Comparison of ENCODE assay signal across 23 mouse cellular contexts in genomic region chr16:5045322-5045721, GRCm38 (mm10). TPM values are rescaled to one million over a fixed set of nuclear protein-coding genes. Genes with fewer than 3 reads are reported as not detected.
A peak's percentile ranks its signal among the peaks of the same experiment; 100 is the strongest.
DNase-seq lines count a peak whose midpoint lies in the region; TF ChIP-seq lines count a peak whose summit lies in the region.
"Had no signal": no experiment of that assay in that cellular context is flagged by ENCODE, and none has a peak within 500 bp of the region (broad histone marks: within the 10 kb centered on the region; RNA-seq: fewer than 3 reads in every experiment).

No protein-coding gene starts in this region.

- no peak overlapping the region for H3K27ac ChIP-seq in MEL (ENCODE audit: control insufficient read depth, low read depth, low read length)

- no peaks in the 10 kb centered on the region for H3K27me3 ChIP-seq in MEL (ENCODE audit: control insufficient read depth in 1 of 2, insufficient read depth in 2 of 2, low read length in 2 of 2)
- H3K27me3 ChIP-seq: CH12.LX, Patski had no signal

- peaks cover 11% of the 10 kb centered on the region in 2 experiments for H3K4me1 ChIP-seq in MEL (ENCODE audit: control insufficient read depth in 1 of 2, insufficient read depth in 2 of 2, low read length in 2 of 2)

- H3K79me2 ChIP-seq in MEL (ENCODE audit: control insufficient read depth, insufficient read depth, low read length, poor library complexity): peaks cover 22% of the 10 kb centered on the region

- no peak overlapping the region for H3K9ac ChIP-seq in MEL (ENCODE audit: control insufficient read depth, low read depth, low read length, poor library complexity, severe bottlenecking)

- TF ChIP-seq EP300 in MEL (IDR thresholded peaks at IDR 0.05; ENCODE audit: low read depth in 1 of 2, low read length in 2 of 2): peak; percentile 48 to 75; a peak in 2 of 4 replicates

- no peak for TF ChIP-seq RAD21 in MEL (IDR thresholded peaks at IDR 0.05; ENCODE audit: low read depth, low read length)

- no peak overlapping the region for H3K4me3 ChIP-seq in MEL (ENCODE audit: control insufficient read depth in 1 of 2, insufficient read depth in 1 of 2, low read depth in 2 of 2, low read length in 2 of 2)

- peaks cover 23 to 26% of the 10 kb centered on the region in 2 experiments for H3K36me3 ChIP-seq in MEL (ENCODE audit: control insufficient read depth in 1 of 2, insufficient read depth in 2 of 2, low read length in 2 of 2)

- no peak for TF ChIP-seq CTCF in MEL (IDR thresholded peaks at IDR 0.05 in 2 of 3, conservative IDR thresholded peaks at IDR 0.05 in 1 of 3; ENCODE audit: control insufficient read depth in 1 of 3, insufficient read depth in 1 of 3, low read depth in 2 of 3, low read length in 3 of 3, poor library complexity in 1 of 3, severe bottlenecking in 1 of 3)

- TF ChIP-seq POLR2A in MEL (IDR thresholded peaks at IDR 0.05; ENCODE audit: control insufficient read depth in 1 of 2, insufficient read depth in 1 of 2, low read depth in 1 of 2, low read length in 2 of 2, poor library complexity in 1 of 2): no peak

- DNase-seq in MEL (ENCODE audit: low read depth, low spot score): peak; percentile 34
- DNase-seq in T-cell, adult 2 months (ENCODE audit: low spot score): no peak
- DNase-seq: adrenal gland, adult 2 months; adrenal gland, adult 8-10 months; adrenal gland, postnatal 10 days; adrenal gland, postnatal 14 days; adrenal gland, postnatal 25 days; adrenal gland, postnatal 36 days; B cell, adult 2 months; cerebellum, adult 11 months; cerebellum, adult 11-12 months; cerebellum, adult 18-20 months; cerebellum, adult 2 months; cerebellum, adult 8-10 months; cerebellum, adult 9-10 months had no signal

- H3K9me3 ChIP-seq in MEL (replicated peaks; ENCODE audit: insufficient read depth, low read length): no peaks in the 10 kb centered on the region
- H3K9me3 ChIP-seq: G1E had no signal

TF ChIP-seq in MEL, 35 proteins besides CTCF, POLR2A, EP300 and RAD21:
- TF ChIP-seq GABPA (IDR thresholded peaks at IDR 0.05; ENCODE audit: low read depth, low read length) (no peak), RCOR1 (IDR thresholded peaks at IDR 0.05; ENCODE audit: low read depth, low read length) (no peak), BHLHE40 (IDR thresholded peaks at IDR 0.05; ENCODE audit: borderline replicate concordance, low read depth, low read length) (no peak), ETS1 (IDR thresholded peaks at IDR 0.05; ENCODE audit: low read depth, low read length) (0 out of 2 replicates have a peak, but pooled peaks have one; percentile 29), SIN3A (IDR thresholded peaks at IDR 0.05; ENCODE audit: low read length) (0 out of 2 replicates have a peak, but pooled peaks have one; percentile 26), UBTF (IDR thresholded peaks at IDR 0.05; ENCODE audit: borderline replicate concordance, insufficient read depth, low read depth, low read length) (no peak), MAX (IDR thresholded peaks at IDR 0.05; ENCODE audit: low read length) (no peak), USF2 (IDR thresholded peaks at IDR 0.05; ENCODE audit: borderline replicate concordance in 1 of 2, insufficient read depth in 1 of 2, low read depth in 1 of 2, low read length in 2 of 2) (no peak), ZC3H11A (IDR thresholded peaks at IDR 0.05; ENCODE audit: low read depth, low read length) (no peak), NRF1 (IDR thresholded peaks at IDR 0.05; ENCODE audit: insufficient read depth, low read depth, low read length, poor library complexity, severe bottlenecking) (no peak), E2F4 (IDR thresholded peaks at IDR 0.05; ENCODE audit: borderline replicate concordance, low read depth, low read length) (no peak), ELF1 (IDR thresholded peaks at IDR 0.05; ENCODE audit: low read depth, low read length) (no peak), POLR2AphosphoS2 (IDR thresholded peaks at IDR 0.05; ENCODE audit: low read length) (no peak), USF1 (IDR thresholded peaks at IDR 0.05; ENCODE audit: low read depth, low read length) (no peak), GATA1 (IDR thresholded peaks at IDR 0.05; ENCODE audit: low read depth, low read length) (peak; percentile 63), MYB (IDR thresholded peaks at IDR 0.05; ENCODE audit: low read depth, low read length) (no peak), TCF12 (IDR thresholded peaks at IDR 0.05; ENCODE audit: low read depth, low read length) (peak; percentile 61; the same call in 1 of the 2 replicates), NELFE (IDR thresholded peaks at IDR 0.05; ENCODE audit: low read depth, low read length) (no peak), CHD1 (IDR thresholded peaks at IDR 0.05; ENCODE audit: low read depth, low read length) (no peak), JUND (IDR thresholded peaks at IDR 0.05; ENCODE audit: low read depth, low read length) (no peak), KAT2A (conservative IDR thresholded peaks at IDR 0.05; ENCODE audit: low read depth, low read length) (no peak), ZNF384 (IDR thresholded peaks at IDR 0.05; ENCODE audit: low read depth, low read length) (no peak), ZMIZ1 (IDR thresholded peaks at IDR 0.05; ENCODE audit: low read depth, low read length) (no peak)

RNA-seq across cellular contexts. Expression of gene Glyr1, which starts 4.3 kb away (rescaled TPM):
- 63.6 and 68.7 TPM in 2 replicates for total RNA-seq in MEL (2012; rRNA removed)
- 100 to 1,000 TPM in 1 of 2 experiments, 10 to 100 TPM in 1; 44.8 to 103 TPM for polyA plus RNA-seq in MEL (2012; ENCODE audit: insufficient read depth in 1 of 2, insufficient read length in 2 of 2, low read depth in 1 of 2, low replicate concordance in 2 of 2, missing spikeins in 1 of 2)

RNA-seq across cellular contexts. Expression of gene Ubn1, which starts 4.5 kb away (rescaled TPM):
- 14.9 and 18.1 TPM in 2 replicates for total RNA-seq in MEL (2012; rRNA removed)
- polyA plus RNA-seq in MEL (2012; ENCODE audit: insufficient read depth in 1 of 2, insufficient read length in 2 of 2, low read depth in 1 of 2, low replicate concordance in 2 of 2, missing spikeins in 1 of 2): 10 to 100 TPM; 24.9 to 34.5 TPM

RNA-seq across cellular contexts. Expression of gene Rogdi, which starts 32.0 kb away (rescaled TPM):
- 1.7 and 1.9 TPM in 2 replicates for total RNA-seq in MEL (2012; rRNA removed)
- 10 to 100 TPM in 1 of 2 experiments, not detected in 1; 17.8 TPM for polyA plus RNA-seq in MEL (2012; ENCODE audit: insufficient read depth in 1 of 2, insufficient read length in 2 of 2, low read depth in 1 of 2, low replicate concordance in 2 of 2, missing spikeins in 1 of 2)

RNA-seq across cellular contexts. Expression of gene Smim22, which starts 38.2 kb away (rescaled TPM):
- total RNA-seq in MEL (2012; rRNA removed): not detected in 2 replicates
- not detected for polyA plus RNA-seq in MEL (2012; ENCODE audit: insufficient read depth in 1 of 2, insufficient read length in 2 of 2, low read depth in 1 of 2, low replicate concordance in 2 of 2, missing spikeins in 1 of 2)
- total RNA-seq: adrenal gland, adult 18-20 months; adrenal gland, adult 2 months; adrenal gland, adult 8-10 months; adrenal gland, postnatal 14 days; adrenal gland, postnatal 25 days; adrenal gland, postnatal 36 days; CH12.LX; G1E had no signal
- polyA plus RNA-seq: activated CD4-positive, CD25-positive, alpha-beta regulatory T cell, adult 4 months; C2C12; CD4-positive, CD25-positive, alpha-beta regulatory T cell, adult 4 months; G1E; Patski had no signal

RNA-seq across cellular contexts. Expression of gene Sept12, which starts 47.7 kb away (rescaled TPM):
- total RNA-seq in MEL (2012; rRNA removed): not detected in 2 replicates
- under 1 TPM in 1 of 2 experiments, not detected in 1; 0.07 TPM for polyA plus RNA-seq in MEL (2012; ENCODE audit: insufficient read depth in 1 of 2, insufficient read length in 2 of 2, low read depth in 1 of 2, low replicate concordance in 2 of 2, missing spikeins in 1 of 2)
- total RNA-seq: adrenal gland, adult 18-20 months; adrenal gland, adult 2 months; adrenal gland, adult 8-10 months; adrenal gland, postnatal 10 days; adrenal gland, postnatal 14 days; adrenal gland, postnatal 25 days; adrenal gland, postnatal 36 days had no signal
- polyA plus RNA-seq: activated CD4-positive, CD25-positive, alpha-beta regulatory T cell, adult 4 months; adrenal gland, adult 2 months; brain, embryonic 14.5 days; C2C12; CD4-positive, CD25-positive, alpha-beta regulatory T cell, adult 4 months; cerebellum, adult 2 months had no signal
